Mouse (Mus musculus) forebrain, embryonic 15.5 days (tissue): Measurements from ENCODE around the gene Gm11027. TPM values are rescaled to one million over a fixed set of nuclear protein-coding genes. Genes with fewer than 3 reads are reported as not detected.
"Not testable (repeated sequence)": the region's sequence is repeated elsewhere in the genome, so short reads cannot be mapped to it uniquely, and the experiment has no call there.

ENCODE experiments used
- ATAC-seq: fragments of 200-750 bp; cut with Nextera tagmentation; replicated peaks from 2 replicates; pipeline ENCODE4 v1.8.0; 2017; ENCODE audit warnings: mild to moderate bottlenecking, moderate TSS enrichment, moderate library complexity
- H3K27ac ChIP-seq: fragments of 300-500 bp; sonication (generic); replicated peaks from 2 replicates; pipeline ENCODE4 v1.5.1; 2015; ENCODE audit warnings: mild to moderate bottlenecking, inconsistent platforms
- H3K27me3 ChIP-seq: fragments of 300-500 bp; sonication (generic); 2 replicates; pipeline ENCODE4 v1.6.1; 2015; ENCODE audit warnings: inconsistent platforms
- H3K36me3 ChIP-seq: fragments of 300-500 bp; sonication (generic); 2 replicates; pipeline ENCODE4 v1.6.1; 2015; ENCODE audit warnings: mild to moderate bottlenecking, inconsistent platforms
- H3K4me1 ChIP-seq: fragments of 300-500 bp; sonication (generic); 2 replicates; pipeline ENCODE4 v1.6.1; 2015; ENCODE audit warnings: inconsistent platforms
- H3K4me2 ChIP-seq: fragments of 300-500 bp; sonication (generic); replicated peaks from 2 replicates; pipeline ENCODE4 v1.6.1; 2015; ENCODE audit warnings: mild to moderate bottlenecking, inconsistent platforms
- H3K4me3 ChIP-seq: fragments of 300-500 bp; sonication (generic); 2 replicates; pipeline ENCODE4 v1.5.1; 2015; ENCODE audit warnings: mild to moderate bottlenecking, inconsistent platforms
- H3K9ac ChIP-seq: fragments of 300-500 bp; sonication (generic); replicated peaks from 2 replicates; pipeline ENCODE4 v1.6.1; 2015; ENCODE audit warnings: mild to moderate bottlenecking, inconsistent platforms
- H3K9me3 ChIP-seq: fragments of 300-500 bp; sonication (generic); 2 replicates; pipeline ENCODE4 v1.6.1; 2016; ENCODE audit warnings: inconsistent platforms
- WGBS: fragments of 180-500 bp; shearing (Covaris S2); methylation state at CpG from one replicate; pipeline ENCODE4 v1.1.7; 2015; ENCODE audit warnings: mixed read lengths; 5-methylcytosine and 5-hydroxymethylcytosine counted together
- polyA plus RNA-seq: library from polyadenylated mRNA; unstranded; fragments of >200 nt; fragmentation: Nextera tagmentation; extraction: Ambion mirVana; gene quantifications from 2 replicates; pipeline ENCODE4 v1.2.1, GENCODE M21; 2015

Gene Gm11027
- polyA plus RNA-seq = not detected in 2 replicates

GRCm38 (mm10) chr12:116275086-116275485 is at the start of gene Gm11027:
Gm11027 (plus strand) TSS chr12:116275386.
- H3K9ac ChIP-seq, H3K4me2 ChIP-seq, H3K36me3 ChIP-seq, H3K4me3 ChIP-seq, H3K9me3 ChIP-seq, H3K4me1 ChIP-seq, ATAC-seq, H3K27me3 ChIP-seq, H3K27ac ChIP-seq: not testable (repeated sequence)
- 89% methylated on average over 2 of the region's 2 CpGs for WGBS

- Histone ChIP-seq H3K27ac (no peak overlapping the region), H3K9me3 (no peaks in the 10 kb centered on the region), H3K4me3 (no peak overlapping the region), H3K4me1 (no peaks in the 10 kb centered on the region), H3K4me2 (no peak overlapping the region), H3K36me3 (peaks cover 19% of the 10 kb centered on the region; the same call in 1 of the 2 replicates), H3K27me3 (no peaks in the 10 kb centered on the region), H3K9ac (no peak overlapping the region)
- ATAC-seq = no peak
- WGBS = 89% methylated on average over 10 of the region's 10 CpGs
These were observed 48.7 kb upstream of the Gm11027 start for GRCm38 (mm10) chr12:116226289-116227057.

- ATAC-seq = no peak
- H3K36me3 ChIP-seq = peaks cover 17% of the 10 kb centered on the region; the same call in 1 of the 2 replicates
- WGBS = 89% methylated on average over 3 of the region's 3 CpGs
- H3K4me3 ChIP-seq = no peak overlapping the region
- no peaks in the 10 kb centered on the region for H3K27me3 ChIP-seq
- no peaks in the 10 kb centered on the region for H3K9me3 ChIP-seq
- no peak overlapping the region for H3K4me2 ChIP-seq
- no peak overlapping the region for H3K27ac ChIP-seq
- H3K4me1 ChIP-seq = no peaks in the 10 kb centered on the region
- no peak overlapping the region for H3K9ac ChIP-seq
These were observed 45.7 kb upstream of the Gm11027 start for GRCm38 (mm10) chr12:116229451-116229850.

- H3K4me1 ChIP-seq = no peaks in the 10 kb centered on the region
- no peaks in the 10 kb centered on the region for H3K27me3 ChIP-seq
- no peak overlapping the region for H3K9ac ChIP-seq
- no peak overlapping the region for H3K4me2 ChIP-seq
- no peak overlapping the region for H3K27ac ChIP-seq
- no peak overlapping the region for H3K4me3 ChIP-seq
- no peaks in the 10 kb centered on the region for H3K9me3 ChIP-seq
- no peak for ATAC-seq
- H3K36me3 ChIP-seq = peaks cover 5% of the 10 kb centered on the region; the same call in 1 of the 2 replicates
- 74% methylated on average over 12 of the region's 12 CpGs for WGBS
These were observed 43.6 kb upstream of the Gm11027 start for GRCm38 (mm10) chr12:116231612-116232011.

- Histone ChIP-seq H3K4me2 (no peak overlapping the region), H3K36me3 (peaks cover 5% of the 10 kb centered on the region; the same call in 1 of the 2 replicates), H3K27ac (no peak overlapping the region), H3K4me1 (no peaks in the 10 kb centered on the region), H3K9ac (no peak overlapping the region), H3K27me3 (no peaks in the 10 kb centered on the region), H3K4me3 (no peak overlapping the region), H3K9me3 (no peaks in the 10 kb centered on the region)
- 91% methylated on average over 1 of the region's 1 CpGs for WGBS
- no peak for ATAC-seq
These were observed 43.1 kb upstream of the Gm11027 start for GRCm38 (mm10) chr12:116232061-116232460.

GRCm38 (mm10) chr12:116235356-116235755 is 39.8 kb upstream of the Gm11027 start:
- Histone ChIP-seq H3K9me3 (no peaks in the 10 kb centered on the region), H3K4me3 (no peak overlapping the region), H3K27me3 (no peaks in the 10 kb centered on the region), H3K4me1 (no peaks in the 10 kb centered on the region), H3K9ac (no peak overlapping the region), H3K36me3 (peaks cover 7% of the 10 kb centered on the region; the same call in 1 of the 2 replicates), H3K4me2 (no peak overlapping the region), H3K27ac (no peak overlapping the region)
- 86% methylated on average over 4 of the region's 4 CpGs for WGBS
- ATAC-seq = no peak

GRCm38 (mm10) chr12:116236658-116237057 is 38.5 kb upstream of the Gm11027 start:
- no peak overlapping the region for H3K4me3 ChIP-seq
- no peaks in the 10 kb centered on the region for H3K27me3 ChIP-seq
- H3K9ac ChIP-seq = no peak overlapping the region
- 88% methylated on average over 3 of the region's 3 CpGs for WGBS
- no peak for ATAC-seq
- no peak overlapping the region for H3K4me2 ChIP-seq
- H3K27ac ChIP-seq = no peak overlapping the region
- H3K4me1 ChIP-seq = no peaks in the 10 kb centered on the region
- no peaks in the 10 kb centered on the region for H3K9me3 ChIP-seq
- H3K36me3 ChIP-seq = peaks cover 8% of the 10 kb centered on the region; the same call in 1 of the 2 replicates

GRCm38 (mm10) chr12:116238370-116238769 is 36.8 kb upstream of the Gm11027 start:
- Histone ChIP-seq H3K36me3 (peaks cover 8% of the 10 kb centered on the region; the same call in 1 of the 2 replicates), H3K9me3 (no peaks in the 10 kb centered on the region), H3K27ac (no peak overlapping the region), H3K4me2 (no peak overlapping the region), H3K4me3 (no peak overlapping the region), H3K4me1 (no peaks in the 10 kb centered on the region), H3K9ac (no peak overlapping the region), H3K27me3 (no peaks in the 10 kb centered on the region)
- no peak for ATAC-seq

GRCm38 (mm10) chr12:116238803-116239202 is 36.4 kb upstream of the Gm11027 start:
- no peaks in the 10 kb centered on the region for H3K27me3 ChIP-seq
- WGBS = 84% methylated on average over 3 of the region's 3 CpGs
- H3K4me3 ChIP-seq = no peak overlapping the region
- no peaks in the 10 kb centered on the region for H3K4me1 ChIP-seq
- no peak for ATAC-seq
- H3K9me3 ChIP-seq = no peaks in the 10 kb centered on the region
- H3K27ac ChIP-seq = no peak overlapping the region
- peaks cover 8% of the 10 kb centered on the region; the same call in 1 of the 2 replicates for H3K36me3 ChIP-seq
- no peak overlapping the region for H3K9ac ChIP-seq
- no peak overlapping the region for H3K4me2 ChIP-seq

- WGBS = 86% methylated on average over 1 of the region's 1 CpGs
- Histone ChIP-seq H3K36me3 (peaks cover 14% of the 10 kb centered on the region; the same call in 1 of the 2 replicates), H3K27me3 (no peaks in the 10 kb centered on the region), H3K27ac (no peak overlapping the region), H3K4me3 (no peak overlapping the region), H3K4me1 (no peaks in the 10 kb centered on the region), H3K4me2 (no peak overlapping the region), H3K9ac (no peak overlapping the region), H3K9me3 (no peaks in the 10 kb centered on the region)
- ATAC-seq = no peak
These were observed 30.6 kb upstream of the Gm11027 start for GRCm38 (mm10) chr12:116244601-116245000.

- WGBS = 91% methylated on average over 8 of the region's 8 CpGs
- Histone ChIP-seq H3K9me3 (no peaks in the 10 kb centered on the region), H3K27ac (no peak overlapping the region), H3K9ac (no peak overlapping the region), H3K4me2 (no peak overlapping the region), H3K4me1 (no peaks in the 10 kb centered on the region), H3K36me3 (peaks cover 4% of the 10 kb centered on the region; the same call in 1 of the 2 replicates), H3K27me3 (no peaks in the 10 kb centered on the region), H3K4me3 (no peak overlapping the region)
- no peak for ATAC-seq
These were observed 20.5 kb upstream of the Gm11027 start for GRCm38 (mm10) chr12:116254652-116255051.

- 93% methylated on average over 11 of the region's 11 CpGs for WGBS
- Histone ChIP-seq H3K9me3 (no peaks in the 10 kb centered on the region), H3K4me3 (no peak overlapping the region), H3K36me3 (peaks cover 4% of the 10 kb centered on the region; the same call in 1 of the 2 replicates), H3K4me2 (no peak overlapping the region), H3K9ac (no peak overlapping the region), H3K4me1 (no peaks in the 10 kb centered on the region), H3K27me3 (no peaks in the 10 kb centered on the region), H3K27ac (no peak overlapping the region)
- no peak for ATAC-seq
These were observed 19.6 kb upstream of the Gm11027 start for GRCm38 (mm10) chr12:116255636-116256035.
